Mouse (Mus musculus) myocyte (in vitro differentiated cells): ENCODE results near the gene Uba2.

Experiments used
- MYOG ChIP-seq, 3 experiments: IDR thresholded peaks; one replicate each; pipeline ENCODE4 v1.6.1; 2011; ENCODE audit warnings: control low read depth in 2 of 3, low read depth in 2 of 3, mild to moderate bottlenecking in 2 of 3; ENCODE audit not compliant: insufficient read length in 2 of 3, control insufficient read depth in 1 of 3, insufficient read depth in 1 of 3
- POLR2A ChIP-seq: IDR thresholded peaks from one replicate; pipeline ENCODE4 v1.6.1; 2011; ENCODE audit warnings: low read depth, mild to moderate bottlenecking, control low read depth, moderate library complexity; ENCODE audit not compliant: insufficient read length

DNA sequence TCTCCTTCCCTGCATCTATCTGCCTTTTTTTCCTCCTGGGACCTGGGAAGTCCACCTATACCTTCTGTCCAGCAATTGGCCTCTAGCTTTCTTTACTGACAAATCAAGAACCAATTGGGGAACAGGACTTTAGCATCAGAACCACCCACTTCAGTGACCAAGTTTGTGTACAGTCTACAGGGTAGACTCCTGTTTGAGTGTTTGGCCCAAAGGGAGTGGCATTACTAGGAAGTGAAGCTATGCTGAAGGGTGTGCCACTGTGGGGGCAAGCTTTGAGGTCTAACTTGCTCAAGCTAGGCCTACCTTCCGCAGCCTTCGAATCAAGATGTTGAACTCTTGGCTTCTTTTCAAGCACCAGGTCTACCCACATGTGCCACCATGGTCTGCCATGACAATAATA, 31.4 kb upstream of the Uba2 start:
- no peak for TF ChIP-seq MYOG (IDR thresholded peaks at IDR 0.05; ENCODE audit: control insufficient read depth in 1 of 3, insufficient read depth in 1 of 3, insufficient read length in 2 of 3, low read depth in 2 of 3)
- TF ChIP-seq POLR2A = no peak
